Mouse (Mus musculus) liver, embryonic 12.5 days (tissue): ENCODE measurements around the gene Ms4a4b. TPM values are rescaled to one million over a fixed set of nuclear protein-coding genes. Genes with fewer than 3 reads are reported as not detected.
"Not testable (repeated sequence)": the region's sequence is repeated elsewhere in the genome, so short reads cannot be mapped to it uniquely, and the experiment has no call there.

Experiments used
- ATAC-seq: fragments of 200-750 bp; cut with Nextera tagmentation; 2 replicates; pipeline ENCODE4 v1.8.0; 2017; ENCODE audit warnings: moderate number of reproducible peaks, mild to moderate bottlenecking, moderate library complexity
- H3K27ac ChIP-seq: fragments of 300-500 bp; sonication (generic); 2 replicates; pipeline ENCODE4 v1.5.1; 2016; ENCODE audit warnings: mild to moderate bottlenecking
- H3K27me3 ChIP-seq: fragments of 300-500 bp; sonication (generic); replicated peaks from 2 replicates; pipeline ENCODE4 v1.6.1; 2016; ENCODE audit warnings: mild to moderate bottlenecking, moderate library complexity
- H3K36me3 ChIP-seq: fragments of 300-500 bp; sonication (generic); 2 replicates; pipeline ENCODE4 v1.6.1; 2016; ENCODE audit warnings: mild to moderate bottlenecking, moderate library complexity
- H3K4me1 ChIP-seq: fragments of 300-500 bp; sonication (generic); 2 replicates; pipeline ENCODE4 v1.6.1; 2016
- H3K4me2 ChIP-seq: fragments of 300-500 bp; sonication (generic); 2 replicates; pipeline ENCODE4 v1.6.1; 2016; ENCODE audit warnings: mild to moderate bottlenecking, moderate library complexity
- H3K4me3 ChIP-seq: fragments of 300-500 bp; sonication (generic); 2 replicates; pipeline ENCODE4 v1.5.1; 2016; ENCODE audit warnings: mild to moderate bottlenecking, moderate library complexity
- H3K9ac ChIP-seq: fragments of 300-500 bp; sonication (generic); 2 replicates; pipeline ENCODE4 v1.6.1; 2016; ENCODE audit warnings: mild to moderate bottlenecking, moderate library complexity
- H3K9me3 ChIP-seq: fragments of 300-500 bp; sonication (generic); replicated peaks from 2 replicates; pipeline ENCODE4 v1.6.1; 2016; ENCODE audit warnings: mild to moderate bottlenecking, moderate library complexity
- WGBS: fragments of 180-500 bp; shearing (Covaris S2); methylation state at CpG from one replicate; pipeline ENCODE4 v1.1.7; 2016; ENCODE audit not compliant: insufficient replicate concordance; 5-methylcytosine and 5-hydroxymethylcytosine counted together
- polyA plus RNA-seq: library from polyadenylated mRNA; unstranded; fragments of >200 nt; fragmentation: Nextera tagmentation; extraction: Ambion mirVana; gene quantifications from 2 replicates; pipeline ENCODE4 v1.2.1, GENCODE M21; 2016

The Ms4a4b gene
- not detected in 2 replicates for polyA plus RNA-seq

GRCm38 (mm10) chr19:11443338-11443737, at the start of gene Ms4a4b:
Gene Ms4a4b (plus strand): TSS chr19:11443553.
- H3K9ac ChIP-seq: no peak within 1 kb of the TSS
- H3K9me3 ChIP-seq: no peaks in the 10 kb centered on the region
- H3K36me3 ChIP-seq: no peaks in the 10 kb centered on the region
- H3K4me2 ChIP-seq: no peak within 1 kb of the TSS
- no peaks in the 10 kb centered on the region for H3K27me3 ChIP-seq
- no peak within 1 kb of the TSS for H3K27ac ChIP-seq
- no peak within 1 kb of the TSS for H3K4me3 ChIP-seq
- no peak for ATAC-seq
- no peaks in the 10 kb centered on the region for H3K4me1 ChIP-seq

GRCm38 (mm10) chr19:11395769-11396168, 47.6 kb upstream of the Ms4a4b start:
- no peaks in the 10 kb centered on the region for H3K4me1 ChIP-seq
- H3K4me2 ChIP-seq: no peak overlapping the region
- H3K9ac ChIP-seq: no peak overlapping the region
- H3K27ac ChIP-seq: no peak overlapping the region
- no peaks in the 10 kb centered on the region for H3K9me3 ChIP-seq
- H3K4me3 ChIP-seq: no peak overlapping the region
- H3K27me3 ChIP-seq: no peaks in the 10 kb centered on the region
- H3K36me3 ChIP-seq: no peaks in the 10 kb centered on the region
- ATAC-seq: no peak

- H3K4me2 ChIP-seq: no peak within 1 kb of the TSS
- H3K9me3 ChIP-seq: no peaks in the 10 kb centered on the region
- H3K27me3 ChIP-seq: no peaks in the 10 kb centered on the region
- no peaks in the 10 kb centered on the region for H3K4me1 ChIP-seq
- H3K4me3 ChIP-seq: no peak within 1 kb of the TSS
- WGBS: 51% methylated on average over 3 of the region's 3 CpGs
- no peak within 1 kb of the TSS for H3K27ac ChIP-seq
- no peaks in the 10 kb centered on the region for H3K36me3 ChIP-seq
- no peak for ATAC-seq
- no peak within 1 kb of the TSS for H3K9ac ChIP-seq
Measured at GRCm38 (mm10) chr19:11404527-11404926, 38.8 kb upstream of the Ms4a4b start, which contains the start of gene Ms4a4c. Gene Ms4a4c (plus strand): TSS chr19:11404770.

GRCm38 (mm10) chr19:11407428-11407827, 35.9 kb upstream of the Ms4a4b start:
- no peaks in the 10 kb centered on the region for H3K4me1 ChIP-seq
- no peak overlapping the region for H3K27ac ChIP-seq
- no peaks in the 10 kb centered on the region for H3K9me3 ChIP-seq
- no peak for ATAC-seq
- H3K27me3 ChIP-seq: no peaks in the 10 kb centered on the region
- H3K4me2 ChIP-seq: no peak overlapping the region
- H3K36me3 ChIP-seq: no peaks in the 10 kb centered on the region
- no peak overlapping the region for H3K4me3 ChIP-seq
- H3K9ac ChIP-seq: no peak overlapping the region

- no peaks in the 10 kb centered on the region for H3K36me3 ChIP-seq
- H3K27me3 ChIP-seq: no peaks in the 10 kb centered on the region
- H3K27ac ChIP-seq: no peak overlapping the region
- 55% methylated on average over 1 of the region's 1 CpGs for WGBS
- no peaks in the 10 kb centered on the region for H3K4me1 ChIP-seq
- H3K4me3 ChIP-seq: no peak overlapping the region
- no peak overlapping the region for H3K9ac ChIP-seq
- H3K4me2 ChIP-seq: no peak overlapping the region
- ATAC-seq: no peak
- H3K9me3 ChIP-seq: no peaks in the 10 kb centered on the region
Measured at GRCm38 (mm10) chr19:11408591-11408990, 34.8 kb upstream of the Ms4a4b start.

GRCm38 (mm10) chr19:11411640-11412039, 31.7 kb upstream of the Ms4a4b start:
- no peak overlapping the region for H3K4me2 ChIP-seq
- no peak for ATAC-seq
- no peak overlapping the region for H3K9ac ChIP-seq
- H3K36me3 ChIP-seq: no peaks in the 10 kb centered on the region
- no peak overlapping the region for H3K27ac ChIP-seq
- no peaks in the 10 kb centered on the region for H3K4me1 ChIP-seq
- no peaks in the 10 kb centered on the region for H3K27me3 ChIP-seq
- H3K4me3 ChIP-seq: no peak overlapping the region
- 55% methylated on average over 1 of the region's 1 CpGs for WGBS
- no peaks in the 10 kb centered on the region for H3K9me3 ChIP-seq

- no peak for ATAC-seq
Measured at GRCm38 (mm10) chr19:11414084-11414483, 29.3 kb upstream of the Ms4a4b start.

GRCm38 (mm10) chr19:11415581-11415980, 27.8 kb upstream of the Ms4a4b start:
- ATAC-seq: no peak
- H3K4me1 ChIP-seq: no peaks in the 10 kb centered on the region
- H3K27me3 ChIP-seq: no peaks in the 10 kb centered on the region
- WGBS: 51% methylated on average over 3 of the region's 3 CpGs
- H3K4me2 ChIP-seq: no peak overlapping the region
- H3K4me3 ChIP-seq: no peak overlapping the region
- no peaks in the 10 kb centered on the region for H3K9me3 ChIP-seq
- no peaks in the 10 kb centered on the region for H3K36me3 ChIP-seq
- H3K27ac ChIP-seq: no peak overlapping the region
- H3K9ac ChIP-seq: no peak overlapping the region

More at GRCm38 (mm10) chr19:11414084-11414483, 29.3 kb upstream of the Ms4a4b start:
- Histone ChIP-seq H3K9ac (no peak overlapping the region), H3K9me3 (no peaks in the 10 kb centered on the region), H3K27ac (no peak overlapping the region), H3K27me3 (no peaks in the 10 kb centered on the region), H3K4me2 (no peak overlapping the region), H3K36me3 (no peaks in the 10 kb centered on the region), H3K4me1 (no peaks in the 10 kb centered on the region), H3K4me3 (no peak overlapping the region)
- 82% methylated on average over 1 of the region's 1 CpGs for WGBS

GRCm38 (mm10) chr19:11418865-11419264, 24.5 kb upstream of the Ms4a4b start:
- H3K36me3 ChIP-seq, ATAC-seq, H3K4me1 ChIP-seq, H3K9ac ChIP-seq, H3K27ac ChIP-seq, H3K4me2 ChIP-seq, H3K27me3 ChIP-seq, H3K4me3 ChIP-seq, H3K9me3 ChIP-seq: not testable (repeated sequence)
- WGBS: 71% methylated on average over 3 of the region's 3 CpGs

GRCm38 (mm10) chr19:11431209-11431608, 12.1 kb upstream of the Ms4a4b start:
- not testable (repeated sequence) for H3K36me3 ChIP-seq, H3K27ac ChIP-seq, H3K27me3 ChIP-seq, H3K4me3 ChIP-seq, H3K4me2 ChIP-seq, ATAC-seq, H3K4me1 ChIP-seq, H3K9me3 ChIP-seq, H3K9ac ChIP-seq
- 54% methylated on average over 1 of the region's 1 CpGs for WGBS

GRCm38 (mm10) chr19:11435058-11435834, 8.1 kb upstream of the Ms4a4b start:
- H3K9me3 ChIP-seq: no peaks in the 10 kb centered on the region
- no peak for ATAC-seq
- H3K4me1 ChIP-seq: no peaks in the 10 kb centered on the region
- no peaks in the 10 kb centered on the region for H3K27me3 ChIP-seq
- no peak overlapping the region for H3K4me3 ChIP-seq
- WGBS: 63% methylated on average over 4 of the region's 4 CpGs
- H3K9ac ChIP-seq: no peak overlapping the region
- H3K27ac ChIP-seq: no peak overlapping the region
- no peaks in the 10 kb centered on the region for H3K36me3 ChIP-seq
- H3K4me2 ChIP-seq: no peak overlapping the region

- no peak overlapping the region for H3K27ac ChIP-seq
- H3K4me2 ChIP-seq: no peak overlapping the region
- H3K9me3 ChIP-seq: no peaks in the 10 kb centered on the region
- H3K27me3 ChIP-seq: no peaks in the 10 kb centered on the region
- no peaks in the 10 kb centered on the region for H3K36me3 ChIP-seq
- ATAC-seq: no peak
- no peak overlapping the region for H3K9ac ChIP-seq
- no peaks in the 10 kb centered on the region for H3K4me1 ChIP-seq
- 65% methylated on average over 5 of the region's 5 CpGs for WGBS
- H3K4me3 ChIP-seq: no peak overlapping the region
Measured at GRCm38 (mm10) chr19:11443964-11444363, 611 bp downstream of the Ms4a4b start.

GRCm38 (mm10) chr19:11447238-11447637, 3.9 kb downstream of the Ms4a4b start:
- Histone ChIP-seq H3K4me1 (no peaks in the 10 kb centered on the region), H3K4me3 (no peak overlapping the region), H3K4me2 (no peak overlapping the region), H3K36me3 (no peaks in the 10 kb centered on the region), H3K27ac (no peak overlapping the region), H3K9me3 (no peaks in the 10 kb centered on the region), H3K27me3 (no peaks in the 10 kb centered on the region), H3K9ac (no peak overlapping the region)
- whole genome bisulfite sequencing: 59% methylated on average over 2 of the region's 2 CpGs
- no peak for ATAC-seq
